Mouse (Mus musculus) kidney, adult 11 months (tissue): Measurements from ENCODE around the gene Dip2c.

Source experiments
- DNase-seq: peaks from one replicate; pipeline ENCODE4 v3.0.0; 2022

The Dip2c gene

GRCm38 (mm10) chr13:9333187-9333586 lies 56.9 kb downstream of the Dip2c start:
- no peak for DNase-seq

- DNase-seq = no peak
These were observed 64.0 kb downstream of the Dip2c start for GRCm38 (mm10) chr13:9340293-9340692.

GRCm38 (mm10) chr13:9342696-9343095 lies 66.4 kb downstream of the Dip2c start:
- no peak for DNase-seq

- no peak for DNase-seq
These were observed 71.1 kb downstream of the Dip2c start for GRCm38 (mm10) chr13:9347448-9347847.

GRCm38 (mm10) chr13:9350670-9351069 lies 74.3 kb downstream of the Dip2c start:
- DNase-seq = peak; percentile 40

- DNase-seq = no peak
These were observed 77.6 kb downstream of the Dip2c start for GRCm38 (mm10) chr13:9353890-9354289.

- no peak for DNase-seq
These were observed 79.0 kb downstream of the Dip2c start for GRCm38 (mm10) chr13:9355331-9355730.

- no peak for DNase-seq
These were observed 85.1 kb downstream of the Dip2c start for GRCm38 (mm10) chr13:9361457-9361856.

- no peak for DNase-seq
These were observed 95.1 kb downstream of the Dip2c start for GRCm38 (mm10) chr13:9371387-9371786.

- no peak for DNase-seq
These were observed 100.8 kb downstream of the Dip2c start for GRCm38 (mm10) chr13:9377130-9377529.

GRCm38 (mm10) chr13:9380740-9381410 lies 104.5 kb downstream of the Dip2c start:
- DNase-seq = no peak

- no peak for DNase-seq
These were observed 111.7 kb downstream of the Dip2c start for GRCm38 (mm10) chr13:9388017-9388416.

- DNase-seq = no peak
These were observed 113.0 kb downstream of the Dip2c start for GRCm38 (mm10) chr13:9389334-9389733.

GRCm38 (mm10) chr13:9390204-9390804 lies 114.0 kb downstream of the Dip2c start:
- DNase-seq = no peak

GRCm38 (mm10) chr13:9393470-9393869 lies 117.1 kb downstream of the Dip2c start:
- DNase-seq = no peak

GRCm38 (mm10) chr13:9395286-9395685 lies 119.0 kb downstream of the Dip2c start:
- no peak for DNase-seq

- no peak for DNase-seq
These were observed 122.5 kb downstream of the Dip2c start for GRCm38 (mm10) chr13:9398846-9399245.

GRCm38 (mm10) chr13:9405399-9405798 lies 129.1 kb downstream of the Dip2c start:
- no peak for DNase-seq

GRCm38 (mm10) chr13:9408983-9409382 lies 132.7 kb downstream of the Dip2c start:
- DNase-seq = no peak

GRCm38 (mm10) chr13:9418441-9418840 lies 142.1 kb downstream of the Dip2c start:
- no peak for DNase-seq

- DNase-seq = no peak
These were observed 142.9 kb downstream of the Dip2c start for GRCm38 (mm10) chr13:9419213-9419612.

GRCm38 (mm10) chr13:9421949-9422348 lies 145.6 kb downstream of the Dip2c start:
- no peak for DNase-seq

- no peak for DNase-seq
These were observed 146.5 kb downstream of the Dip2c start for GRCm38 (mm10) chr13:9422876-9423275.

- DNase-seq = no peak
These were observed 148.1 kb downstream of the Dip2c start for GRCm38 (mm10) chr13:9424434-9424833.

- DNase-seq = no peak
These were observed 149.9 kb downstream of the Dip2c start for GRCm38 (mm10) chr13:9426267-9426666.
